Mouse (Mus musculus) megakaryocyte-erythroid progenitor cell, adult 5-6 weeks (primary cell): ENCODE data around the gene Snx18. TPM values are rescaled to one million over a fixed set of nuclear protein-coding genes. Genes with fewer than 3 reads are reported as not detected.

Experiments used
- total RNA-seq, 2 experiments: library from RNA; stranded (forward) in 1 of 2; stranded (reverse) in 1 of 2; fragments of 200-1000, 215-1000 nt in 1 of 2; fragments of >200 nt in 1 of 2; fragmentation: Nextera tagmentation in 1 of 2; gene quantifications; 2 replicates each; pipeline ENCODE4 v1.2.3; 2014 to 2017

Gene Snx18
- total RNA-seq, 2 experiments from 2014 or later: 5.3 to 13.2 TPM

Other genes with a start within 250 kb of the Snx18 start
- not detected in 2 replicates for gene Hspb3, start 45.1 kb upstream of the Snx18 start, total RNA-seq (2014; fragmentation: Nextera tagmentation)
- gene Hspb3, start 45.1 kb upstream of the Snx18 start, total RNA-seq (2017): not detected in 2 replicates
- 12.5 and 15.9 TPM in 2 replicates for gene Arl15, start 175.9 kb upstream of the Snx18 start, total RNA-seq (2014; fragmentation: Nextera tagmentation)
- 14.2 and 21.6 TPM in 2 replicates for gene Arl15, start 175.9 kb upstream of the Snx18 start, total RNA-seq (2017)